Mouse (Mus musculus): Measurements from ENCODE around the gene Zfp383. TPM values are rescaled to one million over a fixed set of nuclear protein-coding genes. Genes with fewer than 3 reads are reported as not detected.
"Not testable (repeated sequence)": the region's sequence is repeated elsewhere in the genome, so short reads cannot be mapped to it uniquely, and the experiment has no call there.

The Zfp383 gene
- polyA plus RNA-seq, 1 experiment: 14.0 TPM

DNA sequence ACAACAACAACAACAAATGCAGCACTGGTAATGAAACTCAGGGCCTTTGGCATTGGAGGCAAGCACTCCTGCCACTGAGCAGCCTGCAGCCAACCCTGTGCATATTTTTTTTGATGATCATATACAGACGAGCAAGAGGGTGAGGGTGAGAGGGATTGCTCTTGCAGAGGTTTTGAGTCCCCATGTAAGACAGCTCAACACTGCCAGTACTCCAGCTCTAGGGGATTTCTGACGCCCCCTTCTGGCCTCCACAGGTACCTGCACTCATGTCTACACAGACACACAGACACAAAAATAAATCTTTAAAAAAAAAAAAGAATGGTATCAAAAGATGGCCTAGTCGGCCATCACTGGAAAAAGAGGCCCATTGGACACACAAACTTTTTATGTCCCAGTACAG, 51.0 kb downstream of the Zfp383 start:
- no peak overlapping the region for H3K4me3 ChIP-seq (replicated peaks; ENCODE audit: insufficient read depth, low read depth, low read length)
- H3K27me3 ChIP-seq (ENCODE audit: control insufficient read depth, insufficient read depth, low read length): no peaks in the 10 kb centered on the region
- H3K27ac ChIP-seq (ENCODE audit: insufficient read depth, low read length): no peak overlapping the region
- H3K4me1 ChIP-seq (ENCODE audit: control insufficient read depth, insufficient read depth, low read length): no peaks in the 10 kb centered on the region
- no peak for DNase-seq
- 53% methylated on average over 3 of the region's 3 CpGs for WGBS
- no peak for TF ChIP-seq CTCF (IDR thresholded peaks at IDR 0.05; ENCODE audit: borderline replicate concordance, insufficient read depth, low read depth, low read length)
- TF ChIP-seq POLR2A (IDR thresholded peaks at IDR 0.05; ENCODE audit: borderline replicate concordance, insufficient read depth, low read length): no peak

DNA sequence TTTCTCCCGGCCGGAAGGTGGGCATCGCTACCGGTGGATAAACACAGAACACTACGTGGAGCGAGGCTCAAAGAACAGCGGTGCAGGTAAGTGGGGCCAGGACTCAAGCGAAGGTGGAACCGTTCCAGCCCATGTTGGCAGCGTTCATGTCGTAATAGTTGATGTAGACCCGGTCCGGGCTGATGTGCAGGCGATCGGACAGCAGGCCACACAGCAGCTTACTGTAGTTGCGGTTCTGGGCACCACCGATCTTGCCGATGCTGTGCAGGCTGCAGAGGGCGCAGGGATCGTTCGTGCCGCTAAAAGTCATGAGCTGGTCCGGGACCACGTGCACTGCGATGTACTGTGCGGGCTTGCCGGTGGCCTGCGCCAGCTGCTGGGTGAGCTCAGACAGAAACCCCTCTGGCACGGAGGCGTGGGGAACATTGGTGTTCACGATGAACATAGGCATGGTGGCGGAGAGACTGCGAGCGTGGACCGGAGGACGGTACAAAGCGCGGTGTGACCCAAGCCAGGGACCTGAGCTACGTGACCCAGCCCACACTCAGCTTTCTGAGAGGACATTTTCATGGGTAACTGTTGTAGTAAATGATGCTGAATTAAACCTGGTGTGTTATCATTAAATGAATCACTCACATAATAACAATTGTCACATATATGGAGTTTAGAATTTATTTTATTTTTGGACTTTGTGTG, 57.2 kb downstream of the Zfp383 start:
- DNase-seq; H3K27ac ChIP-seq (ENCODE audit: insufficient read depth, low read length); H3K4me3 ChIP-seq (replicated peaks; ENCODE audit: insufficient read depth, low read depth, low read length); H3K27me3 ChIP-seq (ENCODE audit: control insufficient read depth, insufficient read depth, low read length); H3K4me1 ChIP-seq (ENCODE audit: control insufficient read depth, insufficient read depth, low read length): not testable (repeated sequence)
- 46% methylated on average over 39 of the region's 39 CpGs for WGBS

Other genes starting within 250 kb of the Zfp383 start
- gene Catsperg2, start 181.2 kb upstream of the Zfp383 start, polyA plus RNA-seq (2012; rRNA removed): not detected in 2 replicates
- gene Zfp84, start 139.7 kb upstream of the Zfp383 start, polyA plus RNA-seq (2012; rRNA removed): 11.1 and 12.3 TPM in 2 replicates
- gene Zfp30, start 124.2 kb upstream of the Zfp383 start, polyA plus RNA-seq (2012; rRNA removed): 9.8 and 10.4 TPM in 2 replicates
- gene Zfp790, start 92.1 kb upstream of the Zfp383 start, polyA plus RNA-seq (2012; rRNA removed): 10.7 and 11.1 TPM in 2 replicates
- gene Zfp940, start 54.6 kb upstream of the Zfp383 start, polyA plus RNA-seq (2012; rRNA removed): 10.6 and 10.8 TPM in 2 replicates
- gene Zfp420, start 48.2 kb upstream of the Zfp383 start, polyA plus RNA-seq (2012; rRNA removed): 12.7 and 13.6 TPM in 2 replicates
- gene Zfp27, start 1.7 kb upstream of the Zfp383 start, polyA plus RNA-seq (2012; rRNA removed): 13.7 and 14.4 TPM in 2 replicates
- gene Zfp74, start 45.9 kb downstream of the Zfp383 start, polyA plus RNA-seq (2012; rRNA removed): 15.4 and 17.3 TPM in 2 replicates
- gene Zfp568, start 75.7 kb downstream of the Zfp383 start, polyA plus RNA-seq (2012; rRNA removed): 3.3 and 4.2 TPM in 2 replicates
- 14.8 and 18.3 TPM in 2 replicates for gene Zfp14, start 143.2 kb downstream of the Zfp383 start, polyA plus RNA-seq (2012; rRNA removed)
- gene Zfp82, start 164.7 kb downstream of the Zfp383 start, polyA plus RNA-seq (2012; rRNA removed): 2.7 and 2.9 TPM in 2 replicates
- 0.27 and 0.65 TPM in 2 replicates for gene Gm26920, start 182.2 kb downstream of the Zfp383 start, polyA plus RNA-seq (2012; rRNA removed)
- gene Zfp566, start 182.3 kb downstream of the Zfp383 start, polyA plus RNA-seq (2012; rRNA removed): 5.5 and 6.1 TPM in 2 replicates
- gene Zfp260, start 186.6 kb downstream of the Zfp383 start, polyA plus RNA-seq (2012; rRNA removed): 46.3 and 46.6 TPM in 2 replicates
- 7.1 and 8.3 TPM in 2 replicates for gene Zfp382, start 213.7 kb downstream of the Zfp383 start, polyA plus RNA-seq (2012; rRNA removed)